Mouse (Mus musculus) heart, adult 9 months (tissue): ENCODE results near the gene Sycp2l.
"Not testable (repeated sequence)": the region's sequence is repeated elsewhere in the genome, so short reads cannot be mapped to it uniquely, and the experiment has no call there.

Source experiments
- DNase-seq, 2 experiments: peaks; one replicate each; pipeline ENCODE4 v3.0.0; 2022; ENCODE audit warnings: low spot score in 2 of 2

The Sycp2l gene

GRCm38 (mm10) chr13:41128326-41128725, 14.2 kb downstream of the Sycp2l start:
- DNase-seq, result no peak

- DNase-seq, result no peak
Measured at GRCm38 (mm10) chr13:41129061-41129460, 15.0 kb downstream of the Sycp2l start.

GRCm38 (mm10) chr13:41134901-41135300, 20.8 kb downstream of the Sycp2l start:
- peak in 1 of 2 experiments; percentile 6 for DNase-seq

GRCm38 (mm10) chr13:41145433-41145970, 31.4 kb downstream of the Sycp2l start:
- DNase-seq, result no peak

GRCm38 (mm10) chr13:41146271-41146670, 32.2 kb downstream of the Sycp2l start:
- peak; percentile 3 to 19 for DNase-seq

- no peak for DNase-seq
Measured at GRCm38 (mm10) chr13:41153146-41153545, 39.0 kb downstream of the Sycp2l start.

GRCm38 (mm10) chr13:41158426-41158825, 44.3 kb downstream of the Sycp2l start:
- no peak for DNase-seq

- no peak for DNase-seq
Measured at GRCm38 (mm10) chr13:41187886-41188285, 73.8 kb downstream of the Sycp2l start.

- no peak for DNase-seq
Measured at GRCm38 (mm10) chr13:41195640-41196333, 81.7 kb downstream of the Sycp2l start.

- DNase-seq, result no peak
Measured at GRCm38 (mm10) chr13:41200861-41201260, 86.8 kb downstream of the Sycp2l start.

GRCm38 (mm10) chr13:41203289-41203688, 89.2 kb downstream of the Sycp2l start:
- DNase-seq, result no peak

GRCm38 (mm10) chr13:41203691-41204090, 89.6 kb downstream of the Sycp2l start:
- no peak for DNase-seq

GRCm38 (mm10) chr13:41205568-41205967, 91.5 kb downstream of the Sycp2l start:
- not testable (repeated sequence) for DNase-seq

- no peak for DNase-seq
Measured at GRCm38 (mm10) chr13:41206241-41206640, 92.1 kb downstream of the Sycp2l start.

- no peak for DNase-seq
Measured at GRCm38 (mm10) chr13:41211276-41211675, 97.2 kb downstream of the Sycp2l start.

- no peak for DNase-seq
Measured at GRCm38 (mm10) chr13:41212558-41213322, 98.6 kb downstream of the Sycp2l start.

- no peak for DNase-seq
Measured at GRCm38 (mm10) chr13:41215669-41216068, 101.6 kb downstream of the Sycp2l start.

- DNase-seq, result no peak
Measured at GRCm38 (mm10) chr13:41216236-41216635, 102.1 kb downstream of the Sycp2l start.

- no peak for DNase-seq
Measured at GRCm38 (mm10) chr13:41219056-41219455, 104.9 kb downstream of the Sycp2l start.

- DNase-seq, result no peak
Measured at GRCm38 (mm10) chr13:41219687-41220303, 105.7 kb downstream of the Sycp2l start.

- peak; percentile 62 to 66 for DNase-seq
Measured at GRCm38 (mm10) chr13:41220304-41220834, 106.3 kb downstream of the Sycp2l start, which contains the start of gene Elovl2. Gene Elovl2, minus strand, starts transcription at chr13:41220405.
